Mouse (Mus musculus) heart, adult 2 months (tissue): ENCODE measurements at regions not wholly inside any gene's neighbourhood (a gene's known extent, or its start where the extent isn't known, plus 50 kb on each side); places are given as distances from the start of the nearest gene placed in this dataset.

Source experiments
- CTCF ChIP-seq: fragments of 200-600 bp; IDR thresholded peaks from 2 replicates; pipeline ENCODE4 v1.8.1; 2022; ENCODE audit warnings: antibody characterized with exemption, mild to moderate bottlenecking, moderate library complexity
- EP300 ChIP-seq: fragments of 200-500 bp; IDR thresholded peaks from 2 replicates; pipeline ENCODE4 v1.6.1; 2011; ENCODE audit warnings: low read depth, low read length, control low read depth; ENCODE audit not compliant: insufficient read depth
- POLR2A ChIP-seq: fragments of 200-500 bp; IDR thresholded peaks from 2 replicates; pipeline ENCODE4 v1.6.1; 2011; ENCODE audit warnings: mild to moderate bottlenecking, low read depth, low read length, control low read depth; ENCODE audit not compliant: insufficient read depth

- TF ChIP-seq EP300 (no peak), CTCF (no peak), POLR2A (no peak)
Measured at GRCm38 (mm10) chr16:29907331-29907730, 156.9 kb upstream of the Hes1 start.
